Mouse (Mus musculus) neural tube, embryonic 13.5 days (tissue): ENCODE results near the gene Ptprk. TPM values are rescaled to one million over a fixed set of nuclear protein-coding genes. Genes with fewer than 3 reads are reported as not detected.

Experiments
- ATAC-seq: fragments of 200-750 bp; cut with Nextera tagmentation; 2 replicates; pipeline ENCODE4 v1.8.0; 2017; ENCODE audit warnings: low read depth, mild to moderate bottlenecking, moderate TSS enrichment, moderate library complexity
- H3K27ac ChIP-seq: fragments of 300-500 bp; sonication (generic); replicated peaks from 2 replicates; pipeline ENCODE4 v1.5.1; 2015; ENCODE audit warnings: moderate library complexity, mild to moderate bottlenecking, inconsistent platforms
- H3K27me3 ChIP-seq: fragments of 300-500 bp; sonication (generic); 2 replicates; pipeline ENCODE4 v1.6.1; 2015; ENCODE audit warnings: mild to moderate bottlenecking, inconsistent platforms
- H3K36me3 ChIP-seq: fragments of 300-500 bp; sonication (generic); 2 replicates; pipeline ENCODE4 v1.6.1; 2015; ENCODE audit warnings: mild to moderate bottlenecking, inconsistent platforms
- H3K4me1 ChIP-seq: fragments of 300-500 bp; sonication (generic); replicated peaks from 2 replicates; pipeline ENCODE4 v1.6.1; 2015; ENCODE audit warnings: inconsistent platforms
- H3K4me2 ChIP-seq: fragments of 300-500 bp; sonication (generic); 2 replicates; pipeline ENCODE4 v1.6.1; 2015; ENCODE audit warnings: inconsistent platforms, mild to moderate bottlenecking, moderate library complexity
- H3K4me3 ChIP-seq: fragments of 300-500 bp; sonication (generic); 2 replicates; pipeline ENCODE4 v1.5.1; 2015; ENCODE audit warnings: mild to moderate bottlenecking, inconsistent platforms
- H3K9ac ChIP-seq: fragments of 300-500 bp; sonication (generic); 2 replicates; pipeline ENCODE4 v1.6.1; 2015; ENCODE audit warnings: moderate library complexity, mild to moderate bottlenecking, inconsistent platforms
- H3K9me3 ChIP-seq: fragments of 300-500 bp; sonication (generic); 2 replicates; pipeline ENCODE4 v1.6.1; 2016; ENCODE audit warnings: inconsistent platforms
- WGBS: fragments of 180-500 bp; shearing (Covaris S2); methylation state at CpG from one replicate; pipeline ENCODE4 v1.1.7; 2015; 5-methylcytosine and 5-hydroxymethylcytosine counted together
- polyA plus RNA-seq: library from polyadenylated mRNA; unstranded; fragments of >200 nt; fragmentation: Nextera tagmentation; extraction: Ambion mirVana; gene quantifications from 2 replicates; pipeline ENCODE4 v1.2.1, GENCODE M21; 2015

Ptprk gene
- polyA plus RNA-seq, 1 experiment from 2014 or later: 22.4 TPM

DNA sequence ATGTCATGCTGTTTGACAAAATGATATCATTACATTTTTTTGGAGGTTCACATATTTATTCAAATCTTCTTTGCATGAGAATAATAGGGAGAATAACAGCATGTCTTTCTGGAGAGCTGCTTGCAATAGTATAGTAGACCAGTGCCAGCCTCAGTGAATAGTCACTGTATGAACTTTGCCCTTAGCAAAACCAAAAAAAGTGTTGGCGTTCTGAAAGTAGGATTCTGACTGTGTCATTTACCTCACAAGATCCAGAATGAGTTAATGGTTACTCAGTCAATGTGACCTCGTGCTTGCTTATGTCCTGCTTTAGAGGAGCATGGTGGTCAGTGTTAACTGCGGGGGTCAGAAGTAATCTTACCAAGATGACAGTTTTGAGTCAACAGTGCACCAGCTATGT, 187.5 kb downstream of the Ptprk start:
- Histone ChIP-seq H3K27me3 (no peaks in the 10 kb centered on the region), H3K4me3 (no peak overlapping the region), H3K9ac (no peak overlapping the region), H3K4me1 (no peaks in the 10 kb centered on the region), H3K4me2 (no peak overlapping the region), H3K9me3 (no peaks in the 10 kb centered on the region), H3K27ac (no peak overlapping the region), H3K36me3 (0 out of 2 replicates have a peak, but pooled peaks cover 4% of the 10 kb centered on the region)
- WGBS: 89% methylated on average over 3 of the region's 3 CpGs
- ATAC-seq: no peak

DNA sequence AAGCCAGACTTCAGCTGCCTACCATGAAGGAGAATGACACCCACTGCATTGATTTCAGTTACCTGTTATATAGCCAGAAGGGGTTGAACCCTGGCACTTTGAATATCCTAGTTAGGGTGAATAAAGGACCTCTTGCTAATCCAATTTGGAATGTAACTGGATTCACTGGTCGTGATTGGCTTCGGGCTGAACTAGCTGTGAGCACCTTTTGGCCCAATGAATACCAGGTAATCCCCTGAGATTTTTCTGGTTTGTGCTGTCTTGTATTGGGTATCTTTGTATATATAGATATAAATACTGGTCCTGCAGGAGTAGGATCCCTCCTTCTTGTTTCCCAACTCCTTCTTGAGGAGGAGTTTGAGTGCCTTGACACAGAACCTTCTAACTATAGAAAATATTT, 188.9 kb downstream of the Ptprk start:
- Histone ChIP-seq H3K36me3 (0 out of 2 replicates have a peak, but pooled peaks cover 4% of the 10 kb centered on the region), H3K9me3 (no peaks in the 10 kb centered on the region), H3K27me3 (no peaks in the 10 kb centered on the region), H3K4me2 (no peak overlapping the region), H3K4me1 (no peaks in the 10 kb centered on the region), H3K27ac (no peak overlapping the region), H3K4me3 (no peak overlapping the region), H3K9ac (no peak overlapping the region)
- no peak for ATAC-seq
- WGBS: 88% methylated on average over 2 of the region's 2 CpGs

DNA sequence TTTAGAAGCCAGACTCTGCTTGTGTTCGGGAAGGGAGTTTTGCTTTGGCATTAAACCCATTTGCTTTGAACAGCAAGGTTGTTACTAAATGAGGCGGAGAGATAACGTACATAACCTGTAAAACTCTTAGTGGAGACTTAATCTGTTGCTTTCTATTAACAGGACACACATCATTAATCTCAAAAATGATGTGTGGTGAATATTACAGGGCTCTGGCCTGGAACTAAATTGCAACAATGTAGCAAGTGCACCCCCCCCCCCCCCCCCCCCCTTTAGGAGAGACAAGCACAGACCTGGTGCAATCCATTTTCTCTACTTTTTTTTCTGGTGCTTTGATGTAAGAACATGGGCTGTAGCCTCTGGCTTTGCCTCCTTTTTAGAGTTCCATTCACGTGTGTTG, 195.7 kb downstream of the Ptprk start:
- Histone ChIP-seq H3K36me3 (0 out of 2 replicates have a peak, but pooled peaks cover 4% of the 10 kb centered on the region), H3K27me3 (no peaks in the 10 kb centered on the region), H3K4me2 (no peak overlapping the region), H3K4me1 (no peaks in the 10 kb centered on the region), H3K9ac (no peak overlapping the region), H3K4me3 (no peak overlapping the region), H3K27ac (no peak overlapping the region), H3K9me3 (no peaks in the 10 kb centered on the region)
- no peak; the same call in 1 of the 2 replicates for ATAC-seq
- WGBS: 77% methylated on average over 4 of the region's 4 CpGs

DNA sequence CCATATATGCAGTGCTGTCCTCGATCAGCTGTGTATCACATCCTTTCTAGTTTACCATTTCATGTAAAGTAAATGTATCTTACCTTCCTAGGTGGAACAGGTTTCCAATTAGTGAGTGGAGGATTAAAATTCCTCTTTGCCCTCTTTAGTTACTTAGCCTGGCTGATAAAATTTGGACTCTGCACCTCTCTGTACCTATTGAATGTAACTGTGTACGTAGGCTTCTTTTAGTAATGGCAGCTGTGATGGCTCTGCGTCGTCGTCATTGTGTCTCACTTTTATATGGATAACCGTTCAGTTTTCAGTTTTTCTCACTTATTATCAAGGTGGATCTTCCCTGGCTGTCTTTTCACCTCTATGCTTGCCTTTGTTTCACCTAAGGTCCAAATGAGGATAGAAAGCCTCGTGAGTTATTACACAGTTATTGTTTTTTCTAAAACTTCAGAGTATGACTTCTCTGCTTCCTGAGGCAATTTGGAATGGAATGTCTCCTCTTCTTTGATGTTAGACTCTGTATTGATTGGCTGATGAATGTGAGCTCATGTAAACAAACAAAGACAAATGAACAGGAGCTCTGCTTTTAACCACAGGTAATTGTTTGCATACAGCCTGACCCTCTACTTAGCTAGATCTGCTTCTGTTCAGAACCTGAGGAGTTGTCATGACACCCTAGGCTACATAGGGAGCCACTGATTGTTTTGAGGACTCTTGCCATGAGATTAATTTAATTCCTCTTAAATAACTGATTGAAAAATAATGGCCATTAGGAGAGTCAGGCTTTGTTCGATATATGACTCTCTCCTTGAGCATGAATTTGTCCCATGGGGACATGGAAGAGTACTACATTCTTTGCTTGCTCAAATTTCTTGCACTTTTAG, 197.3 kb downstream of the Ptprk start:
- no peak overlapping the region for H3K9ac ChIP-seq
- ATAC-seq: peak; percentile 53; the same call in 1 of the 2 replicates
- no peak overlapping the region for H3K4me2 ChIP-seq
- WGBS: 83% methylated on average over 8 of the region's 8 CpGs
- H3K9me3 ChIP-seq: no peaks in the 10 kb centered on the region
- no peak overlapping the region for H3K27ac ChIP-seq
- no peaks in the 10 kb centered on the region for H3K27me3 ChIP-seq
- H3K4me3 ChIP-seq: no peak overlapping the region
- no peaks in the 10 kb centered on the region for H3K4me1 ChIP-seq
- no peaks in the 10 kb centered on the region for H3K36me3 ChIP-seq

DNA sequence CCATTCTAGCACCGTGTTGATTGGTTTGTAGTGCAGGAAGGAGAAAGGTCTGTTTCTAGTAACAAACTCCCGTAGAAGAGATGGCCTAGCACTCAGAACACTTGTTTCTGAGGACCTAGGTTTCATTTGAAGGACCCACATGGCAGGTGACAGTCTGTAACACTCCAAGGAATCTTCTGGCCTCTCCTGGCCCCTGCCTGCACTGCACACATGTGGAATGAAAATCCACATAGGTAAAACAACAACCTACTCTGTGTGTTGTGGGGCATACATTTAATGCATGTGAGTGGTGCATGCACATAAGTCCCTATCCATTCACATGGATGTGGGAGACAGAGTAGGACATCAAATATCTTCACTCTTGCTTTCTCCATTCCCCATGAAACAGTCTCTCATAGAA, 204.1 kb downstream of the Ptprk start:
- Histone ChIP-seq H3K4me3 (no peak overlapping the region), H3K27me3 (no peaks in the 10 kb centered on the region), H3K9me3 (no peaks in the 10 kb centered on the region), H3K9ac (no peak overlapping the region), H3K36me3 (no peaks in the 10 kb centered on the region), H3K27ac (no peak overlapping the region), H3K4me1 (no peaks in the 10 kb centered on the region), H3K4me2 (no peak overlapping the region)
- WGBS: 96% methylated on average over 2 of the region's 2 CpGs
- no peak for ATAC-seq

DNA sequence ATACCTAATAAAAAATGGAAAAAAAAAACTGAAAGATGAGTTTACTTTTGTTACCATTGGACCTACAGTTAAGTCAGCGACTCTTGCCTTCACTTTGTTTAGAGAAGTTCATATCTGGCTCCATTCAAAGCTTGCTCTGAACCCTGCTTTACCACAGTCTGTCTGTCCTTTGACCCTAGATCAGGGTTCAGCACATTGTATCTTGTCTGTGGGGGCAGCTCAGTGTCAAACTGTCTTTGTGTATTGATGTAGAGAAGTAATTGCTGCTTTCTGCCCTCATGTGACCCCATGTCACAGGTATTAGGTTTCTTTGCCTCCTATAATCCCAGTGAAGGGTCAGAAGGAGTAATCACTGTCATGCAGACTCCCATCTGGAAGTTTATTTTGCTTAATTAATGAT, 222.9 kb downstream of the Ptprk start:
- Histone ChIP-seq H3K4me1 (no peaks in the 10 kb centered on the region), H3K36me3 (no peaks in the 10 kb centered on the region), H3K27me3 (no peaks in the 10 kb centered on the region), H3K9ac (no peak overlapping the region), H3K4me2 (no peak overlapping the region), H3K4me3 (no peak overlapping the region), H3K9me3 (no peaks in the 10 kb centered on the region), H3K27ac (no peak overlapping the region)
- WGBS: 61% methylated on average over 1 of the region's 1 CpGs
- ATAC-seq: no peak

DNA sequence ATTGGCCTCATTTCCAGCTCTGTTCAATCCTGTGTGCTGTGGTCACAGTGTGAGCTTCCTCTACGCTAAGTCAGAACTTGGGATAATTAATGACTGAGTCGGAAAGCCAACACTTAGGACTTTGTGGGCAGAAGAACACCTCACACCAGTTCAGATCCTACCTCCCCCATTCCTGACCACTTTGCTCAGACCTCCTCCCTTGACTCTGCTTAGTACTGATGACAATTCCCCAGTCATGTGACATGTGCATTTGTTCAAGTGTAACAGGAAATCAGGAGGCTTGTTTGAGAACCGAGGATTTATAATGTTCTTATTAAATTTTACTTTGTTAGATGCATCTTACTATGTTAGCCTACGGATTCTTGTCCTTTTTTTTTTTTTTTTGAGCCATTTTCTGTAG, 224.6 kb downstream of the Ptprk start:
- ATAC-seq: no peak
- 83% methylated on average over 4 of the region's 4 CpGs for WGBS

DNA sequence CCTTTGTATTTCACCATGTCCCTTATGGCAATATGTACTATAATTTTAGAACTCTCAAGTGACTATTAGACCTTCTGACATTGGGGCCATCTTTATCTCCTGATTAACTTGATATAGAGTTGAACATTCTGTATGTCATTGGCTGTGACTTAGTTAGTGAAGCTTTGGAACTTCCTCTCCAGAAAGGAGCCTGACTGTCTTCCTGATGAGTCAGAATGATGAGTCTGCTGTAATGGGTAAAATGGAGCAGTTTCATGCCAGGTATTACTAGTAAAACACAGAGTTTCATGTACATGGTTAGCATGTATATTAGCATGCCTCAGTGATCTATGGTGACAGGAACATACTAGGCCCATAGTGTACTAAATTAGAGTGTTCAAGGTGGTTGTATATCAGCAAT, 229.2 kb downstream of the Ptprk start:
- no peak overlapping the region for H3K9ac ChIP-seq
- H3K9me3 ChIP-seq: no peaks in the 10 kb centered on the region
- no peak overlapping the region for H3K27ac ChIP-seq
- no peaks in the 10 kb centered on the region for H3K4me1 ChIP-seq
- no peaks in the 10 kb centered on the region for H3K27me3 ChIP-seq
- no peak for ATAC-seq
- no peaks in the 10 kb centered on the region for H3K36me3 ChIP-seq
- no peak overlapping the region for H3K4me2 ChIP-seq
- no peak overlapping the region for H3K4me3 ChIP-seq

More for the DNA sequence above, 224.6 kb downstream of the Ptprk start:
- H3K36me3 ChIP-seq: no peaks in the 10 kb centered on the region
- H3K9me3 ChIP-seq: no peaks in the 10 kb centered on the region
- H3K4me2 ChIP-seq: no peak overlapping the region
- no peak overlapping the region for H3K4me3 ChIP-seq
- no peak overlapping the region for H3K27ac ChIP-seq
- no peaks in the 10 kb centered on the region for H3K4me1 ChIP-seq
- no peak overlapping the region for H3K9ac ChIP-seq
- H3K27me3 ChIP-seq: no peaks in the 10 kb centered on the region

DNA sequence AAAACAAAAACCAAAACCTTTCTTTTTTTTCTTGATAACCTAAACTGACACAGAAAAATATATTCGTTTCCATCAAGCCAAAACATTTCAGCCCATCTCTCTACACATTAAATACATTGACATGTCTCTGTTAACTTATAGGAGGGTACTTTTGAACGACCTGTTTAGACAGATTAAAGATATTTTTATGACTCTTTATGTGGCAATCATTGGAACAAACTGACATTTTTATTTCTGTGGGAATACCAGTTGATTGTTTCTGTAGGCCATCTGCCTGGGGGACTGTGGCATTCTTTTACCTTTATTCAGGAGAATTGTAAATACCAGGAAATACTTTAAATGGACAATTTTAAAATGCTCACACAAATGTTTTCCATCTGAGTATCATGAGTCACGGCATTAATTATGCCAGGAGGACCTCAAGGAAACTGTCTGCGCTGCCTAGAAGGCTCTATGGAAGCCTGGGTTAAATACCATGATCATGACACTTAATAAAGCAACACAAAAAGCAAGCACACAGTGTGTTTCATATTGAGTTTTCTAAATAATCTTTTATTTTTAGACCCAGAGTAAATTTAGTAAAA, 229.8 kb downstream of the Ptprk start:
- ATAC-seq: no peak
- Histone ChIP-seq H3K36me3 (no peaks in the 10 kb centered on the region), H3K9me3 (no peaks in the 10 kb centered on the region), H3K4me3 (no peak overlapping the region), H3K27ac (no peak overlapping the region), H3K27me3 (no peaks in the 10 kb centered on the region), H3K9ac (no peak overlapping the region), H3K4me2 (no peak overlapping the region), H3K4me1 (no peaks in the 10 kb centered on the region)
- 81% methylated on average over 4 of the region's 4 CpGs for WGBS

DNA sequence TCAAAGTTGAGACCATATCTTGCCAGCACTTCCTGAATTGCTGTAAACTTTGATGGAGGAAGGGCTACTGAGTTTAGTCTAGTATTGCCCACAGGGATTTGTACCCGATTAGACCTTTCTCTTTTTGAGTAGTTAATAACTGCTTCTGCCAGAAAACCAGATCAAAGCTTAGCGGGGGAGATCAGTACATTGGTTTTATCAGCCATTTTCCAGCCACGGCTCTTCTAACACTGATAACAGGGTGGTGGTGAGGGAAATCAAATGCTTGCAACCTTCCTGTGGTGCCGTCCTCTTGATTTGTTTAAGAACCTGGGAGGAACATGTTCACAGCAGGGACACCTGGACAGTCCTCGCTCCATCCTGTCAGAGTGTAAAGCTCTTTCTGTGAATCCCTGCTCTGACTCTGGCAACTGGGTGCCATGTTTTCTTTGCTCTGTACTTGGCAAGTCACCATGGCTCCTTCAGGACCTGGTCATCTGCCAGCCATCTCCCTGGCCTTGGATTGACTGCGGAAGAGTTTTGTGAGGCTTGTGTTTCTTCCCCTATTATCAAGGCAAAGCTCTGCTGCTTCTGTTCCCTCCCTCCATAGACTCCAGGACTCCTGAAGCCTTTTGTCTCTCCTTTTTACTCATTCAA, 231.9 kb downstream of the Ptprk start:
- Histone ChIP-seq H3K9ac (no peak overlapping the region), H3K4me1 (no peaks in the 10 kb centered on the region), H3K9me3 (no peaks in the 10 kb centered on the region), H3K27me3 (no peaks in the 10 kb centered on the region), H3K36me3 (no peaks in the 10 kb centered on the region), H3K4me2 (no peak overlapping the region), H3K27ac (no peak overlapping the region), H3K4me3 (no peak overlapping the region)
- WGBS: 66% methylated on average over 6 of the region's 6 CpGs
- no peak for ATAC-seq

DNA sequence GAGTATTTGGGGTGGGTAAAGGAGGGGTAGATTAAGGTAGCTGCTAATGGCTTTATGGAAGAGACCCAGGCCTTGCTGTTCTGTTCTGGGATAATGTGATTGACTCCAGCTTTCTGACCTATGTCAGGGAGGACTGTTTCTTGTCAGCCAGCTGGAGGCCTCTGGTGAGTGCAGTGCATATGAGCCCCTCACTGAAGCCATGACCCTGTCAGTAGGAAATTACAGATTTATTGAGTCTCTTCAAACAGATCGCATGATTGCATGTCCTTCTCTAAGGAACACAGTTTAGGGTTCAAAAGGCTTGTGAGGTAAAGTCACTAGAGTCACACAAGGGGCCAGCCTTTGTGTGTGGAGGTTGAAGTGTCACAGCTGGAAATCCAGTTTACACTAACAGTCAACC, 236.7 kb downstream of the Ptprk start:
- Histone ChIP-seq H3K9ac (no peak overlapping the region), H3K27ac (no peak overlapping the region), H3K4me3 (no peak overlapping the region), H3K4me1 (no peaks in the 10 kb centered on the region), H3K4me2 (no peak overlapping the region), H3K27me3 (no peaks in the 10 kb centered on the region), H3K9me3 (no peaks in the 10 kb centered on the region), H3K36me3 (no peaks in the 10 kb centered on the region)
- no peak for ATAC-seq
- 44% methylated on average over 1 of the region's 1 CpGs for WGBS

DNA sequence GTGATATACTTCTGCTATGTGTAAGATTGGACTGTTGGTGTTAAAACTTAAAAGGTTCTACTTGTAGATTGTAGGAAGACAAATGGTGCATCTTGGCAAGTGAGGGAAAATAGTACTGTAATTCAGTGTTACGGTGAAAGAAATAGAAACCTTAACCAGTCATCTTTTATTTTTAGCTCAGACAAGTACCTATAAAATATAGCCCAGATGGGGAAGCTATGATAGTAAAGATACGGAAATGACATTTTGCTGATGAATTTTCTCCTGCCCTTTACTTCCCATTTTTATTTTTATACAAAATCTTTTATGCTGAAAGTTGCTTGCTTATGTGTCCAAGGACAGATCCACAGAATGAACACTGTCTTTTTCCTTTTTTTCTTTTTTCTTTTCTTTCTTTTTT, 248.4 kb downstream of the Ptprk start:
- Histone ChIP-seq H3K9me3 (no peaks in the 10 kb centered on the region), H3K4me1 (no peaks in the 10 kb centered on the region), H3K27ac (no peak overlapping the region), H3K9ac (no peak overlapping the region), H3K36me3 (no peaks in the 10 kb centered on the region), H3K4me3 (no peak overlapping the region), H3K4me2 (no peak overlapping the region), H3K27me3 (no peaks in the 10 kb centered on the region)
- ATAC-seq: no peak
- WGBS: 80% methylated on average over 2 of the region's 2 CpGs
